Mouse (Mus musculus): Measurements from ENCODE around the gene Inpp4a.

- TF ChIP-seq CTCF (IDR thresholded peaks at IDR 0.05; ENCODE audit: low read depth, low read length) = no peak
- TF ChIP-seq TAL1 (conservative IDR thresholded peaks at IDR 0.05; ENCODE audit: low read depth, low read length) = no peak
- TF ChIP-seq GATA1 (IDR thresholded peaks at IDR 0.05; ENCODE audit: borderline replicate concordance, low read length) = no peak
Measured at GRCm38 (mm10) chr1:37318558-37318957, 18.9 kb downstream of the Inpp4a start.
